Mouse (Mus musculus) cerebellum, adult 9-10 months (tissue): ENCODE measurements around the gene Coq5.

ENCODE experiments used
- DNase-seq: peaks from one replicate; pipeline ENCODE4 v3.0.0; 2022

Gene Coq5

DNA sequence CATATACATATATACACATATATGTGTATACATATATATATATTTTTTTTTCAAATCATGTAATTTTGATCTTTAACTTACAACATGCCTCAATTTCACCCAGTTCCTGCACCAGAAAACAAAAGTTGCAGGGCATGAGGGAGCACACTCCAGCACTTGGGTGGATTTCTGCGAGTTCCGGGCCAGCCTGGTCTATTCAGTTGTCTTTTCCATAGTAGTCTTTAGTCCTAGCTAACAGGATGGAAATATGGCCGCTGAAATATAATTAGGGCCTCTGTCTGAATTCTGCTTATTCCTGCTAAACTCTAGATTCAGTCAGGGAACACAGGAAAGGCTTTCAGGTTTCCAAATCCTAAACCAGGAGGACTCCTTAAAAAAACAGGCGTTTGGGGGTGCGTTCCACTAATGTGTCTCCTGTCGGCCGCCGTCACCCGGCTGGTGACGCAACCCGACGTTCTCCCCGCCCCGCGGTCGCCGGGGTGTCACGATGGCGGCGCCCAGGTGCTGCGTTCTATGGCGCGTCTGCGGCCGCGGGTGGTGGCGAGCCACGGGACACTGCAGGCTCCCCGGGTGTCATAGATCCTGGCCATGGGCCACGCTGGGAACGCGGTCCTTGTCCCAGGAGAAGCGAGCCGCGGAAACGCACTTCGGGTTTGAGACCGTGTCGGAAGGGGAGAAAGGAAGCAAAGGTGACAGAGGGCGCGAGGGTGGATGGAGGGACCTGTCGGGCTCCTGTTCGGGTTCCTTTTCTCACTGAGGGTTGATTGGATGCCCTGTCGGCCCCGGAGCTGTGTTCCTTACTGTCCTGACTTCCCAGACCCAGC, at the start of gene Coq5:
Gene Coq5, plus strand, starts transcription at position 441 of the 824 bp plus-strand sequence.
- DNase-seq, result peak; percentile 88

DNA sequence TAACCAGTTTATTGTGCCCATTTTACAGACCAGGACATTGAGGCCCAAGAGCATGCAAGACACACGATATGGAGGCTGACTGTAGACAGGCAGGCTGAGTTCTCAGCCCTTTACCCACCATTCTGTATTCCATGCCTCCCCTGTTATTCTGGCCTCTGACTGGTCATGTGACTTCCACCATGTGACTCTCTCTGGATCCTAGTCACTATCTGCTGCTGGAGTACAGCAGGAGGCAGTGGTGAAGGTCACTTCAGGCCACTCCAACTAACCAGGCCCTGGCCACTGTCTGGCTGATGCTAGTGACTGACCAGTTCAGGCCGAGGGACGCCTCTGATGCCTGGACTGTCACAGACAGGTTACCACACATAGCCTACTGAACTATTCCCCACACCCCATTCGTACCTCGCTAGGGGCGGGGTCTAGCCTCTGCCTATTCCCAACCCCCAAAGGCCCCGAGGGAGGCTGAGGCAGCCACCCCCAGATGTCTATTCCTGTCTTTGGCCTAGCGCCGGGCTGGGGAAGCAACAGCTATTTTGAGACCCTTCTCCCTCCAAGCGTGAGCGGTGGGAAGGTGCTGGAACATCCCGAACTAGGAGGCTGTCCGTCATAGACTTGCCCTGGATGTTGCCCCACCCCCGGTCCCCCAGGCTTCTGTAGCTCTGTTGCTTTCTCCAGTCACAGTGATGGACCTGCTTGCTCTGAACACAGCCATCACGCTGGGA, 48.5 kb upstream of the Coq5 start:
- DNase-seq, result no peak

DNA sequence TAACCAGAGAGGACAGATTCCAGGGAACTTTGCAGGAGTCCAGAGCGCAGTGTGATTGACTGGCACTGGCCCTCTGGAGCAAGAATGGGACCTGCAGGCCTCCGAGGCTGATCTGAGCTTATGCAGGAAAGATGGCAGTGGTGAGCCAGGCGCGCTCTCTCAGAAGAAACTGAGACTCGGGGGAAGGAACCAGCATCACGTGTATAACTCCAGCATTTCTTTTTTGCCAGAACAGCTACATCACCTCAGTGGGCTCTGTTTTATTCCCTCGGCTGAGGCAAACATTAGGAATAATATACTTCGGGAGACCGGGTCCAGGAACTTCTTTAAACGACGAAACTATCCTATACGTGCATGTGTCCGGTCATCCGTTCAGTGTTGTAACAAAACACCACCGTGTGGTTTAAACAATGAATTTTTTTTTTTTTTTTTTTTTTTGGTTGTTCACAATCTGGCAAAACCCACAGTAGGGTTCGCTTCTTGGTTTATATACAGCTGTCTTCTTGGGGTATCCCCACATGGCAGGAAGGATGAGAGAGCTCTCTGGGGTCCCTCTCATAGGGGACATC, 47.8 kb upstream of the Coq5 start:
- DNase-seq, result no peak

DNA sequence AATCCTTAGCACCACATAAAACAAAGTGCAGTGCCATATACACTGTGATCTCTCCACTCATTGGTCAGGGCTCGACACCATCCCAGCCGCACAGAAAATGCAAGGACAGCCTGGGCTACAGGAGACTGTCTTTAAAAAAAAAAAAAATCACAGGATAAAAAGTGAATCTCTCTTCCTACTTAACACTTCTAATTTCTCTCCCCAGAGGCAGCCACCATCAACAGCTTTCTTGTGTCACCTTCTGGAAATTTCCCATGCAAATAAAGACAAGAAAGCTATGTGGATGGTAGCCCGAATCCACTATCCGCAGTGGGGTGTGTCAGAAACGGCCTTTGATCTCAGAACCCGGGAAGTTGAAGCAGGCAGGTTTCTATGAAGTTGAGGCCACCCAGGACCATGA, 47.0 kb upstream of the Coq5 start:
- no peak for DNase-seq

DNA sequence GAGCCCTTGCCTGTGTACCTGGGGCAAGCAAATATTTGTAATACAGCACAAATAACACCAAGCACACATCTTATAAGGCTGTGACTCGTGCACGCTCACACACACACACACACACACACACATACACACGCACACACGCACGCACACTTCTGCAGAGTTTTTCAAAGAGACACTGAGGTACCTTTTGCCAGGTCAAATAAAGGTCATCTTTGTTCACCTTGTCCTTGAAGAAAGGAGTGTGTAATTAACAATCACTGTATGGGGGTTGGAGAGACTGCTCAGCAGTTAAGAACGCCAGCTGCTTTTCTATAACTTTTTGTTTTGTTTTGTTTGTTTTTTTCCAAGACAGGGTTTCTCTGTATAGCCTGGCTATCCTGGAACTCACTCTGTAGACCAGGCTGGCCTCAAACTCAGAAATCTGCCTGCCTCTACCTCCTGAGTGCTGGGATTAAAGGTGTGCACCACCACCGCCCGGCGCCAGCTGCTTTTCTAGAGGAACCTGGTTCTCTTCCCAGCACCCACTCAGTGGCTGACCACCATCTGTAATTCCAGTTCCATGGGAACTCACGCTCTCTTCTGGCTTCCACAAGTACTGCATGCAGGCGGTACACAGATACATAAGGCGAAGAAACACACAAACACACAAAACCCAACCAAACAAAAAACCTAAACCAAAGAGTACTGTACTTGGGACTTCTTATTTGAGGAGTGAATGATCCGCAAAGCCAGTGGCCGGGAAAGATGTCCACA, 46.3 kb upstream of the Coq5 start:
- no peak for DNase-seq

DNA sequence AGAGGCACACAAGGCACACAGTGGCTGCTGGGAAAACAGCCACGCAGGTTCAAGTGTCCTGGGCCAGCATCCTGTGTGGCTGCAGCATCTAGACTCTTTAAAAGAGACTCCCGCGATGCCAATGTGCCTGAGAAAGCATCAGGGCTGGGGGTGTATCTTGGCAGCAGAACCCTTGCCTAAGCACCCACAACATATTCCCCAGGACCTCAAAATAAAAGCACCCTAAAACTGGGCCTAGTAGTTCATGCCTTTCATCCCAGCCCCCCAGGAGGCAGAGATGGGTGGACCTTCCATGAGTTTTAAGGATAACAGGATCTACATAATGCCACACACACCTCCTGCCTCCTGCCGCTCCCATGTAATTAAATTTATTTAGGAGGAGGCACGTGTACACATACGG, 44.9 kb upstream of the Coq5 start:
- DNase-seq, result no peak

DNA sequence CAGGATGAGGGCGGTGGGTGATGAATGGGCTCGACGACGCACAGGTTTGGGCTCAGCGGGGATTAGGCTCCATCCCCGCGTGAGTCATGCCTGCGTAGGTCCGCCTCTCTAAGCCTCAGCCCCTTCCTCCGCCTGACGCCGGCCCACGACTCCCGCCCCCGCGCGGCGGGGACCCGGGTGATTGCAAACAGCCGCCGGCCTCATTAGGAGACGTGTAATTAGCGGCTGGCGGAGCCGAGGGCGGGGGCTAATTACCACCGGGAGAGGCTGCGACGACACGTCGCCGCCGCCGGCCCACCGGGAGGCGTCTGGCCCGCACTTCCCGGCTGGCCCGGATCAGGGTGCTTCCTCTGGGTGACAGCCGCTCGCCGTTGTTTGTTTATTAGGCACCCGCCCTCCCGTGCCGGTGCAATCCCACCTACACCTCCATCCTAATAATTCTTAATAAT, 44.1 kb upstream of the Coq5 start:
- no peak for DNase-seq

DNA sequence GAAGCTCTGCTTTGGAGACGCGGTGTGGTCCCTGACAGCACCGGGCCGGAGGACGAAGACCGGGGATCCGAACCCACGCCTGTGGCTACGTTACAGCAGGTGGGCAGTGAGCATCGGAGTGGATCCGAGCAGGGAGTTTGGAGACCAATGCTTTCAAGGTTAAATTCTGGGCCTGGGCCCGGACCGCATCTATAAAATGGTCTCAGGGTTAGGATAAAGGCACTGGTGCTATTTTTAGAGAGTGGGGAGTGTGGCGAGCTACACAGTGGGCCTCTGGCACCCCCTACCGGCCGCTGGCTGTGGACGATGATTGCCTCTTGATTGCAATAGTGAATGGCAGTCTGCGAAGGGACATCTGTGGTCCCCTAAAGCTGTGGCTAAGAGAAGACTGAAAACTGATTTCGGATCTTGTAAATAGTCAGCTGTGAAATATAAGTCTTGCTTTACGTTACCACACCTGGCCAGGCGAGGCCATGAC, 43.6 kb upstream of the Coq5 start, which contains the start of gene Pop5:
Gene Pop5, plus strand, starts transcription at position 51 of the 478 bp plus-strand sequence.
- DNase-seq, result peak; percentile 95

DNA sequence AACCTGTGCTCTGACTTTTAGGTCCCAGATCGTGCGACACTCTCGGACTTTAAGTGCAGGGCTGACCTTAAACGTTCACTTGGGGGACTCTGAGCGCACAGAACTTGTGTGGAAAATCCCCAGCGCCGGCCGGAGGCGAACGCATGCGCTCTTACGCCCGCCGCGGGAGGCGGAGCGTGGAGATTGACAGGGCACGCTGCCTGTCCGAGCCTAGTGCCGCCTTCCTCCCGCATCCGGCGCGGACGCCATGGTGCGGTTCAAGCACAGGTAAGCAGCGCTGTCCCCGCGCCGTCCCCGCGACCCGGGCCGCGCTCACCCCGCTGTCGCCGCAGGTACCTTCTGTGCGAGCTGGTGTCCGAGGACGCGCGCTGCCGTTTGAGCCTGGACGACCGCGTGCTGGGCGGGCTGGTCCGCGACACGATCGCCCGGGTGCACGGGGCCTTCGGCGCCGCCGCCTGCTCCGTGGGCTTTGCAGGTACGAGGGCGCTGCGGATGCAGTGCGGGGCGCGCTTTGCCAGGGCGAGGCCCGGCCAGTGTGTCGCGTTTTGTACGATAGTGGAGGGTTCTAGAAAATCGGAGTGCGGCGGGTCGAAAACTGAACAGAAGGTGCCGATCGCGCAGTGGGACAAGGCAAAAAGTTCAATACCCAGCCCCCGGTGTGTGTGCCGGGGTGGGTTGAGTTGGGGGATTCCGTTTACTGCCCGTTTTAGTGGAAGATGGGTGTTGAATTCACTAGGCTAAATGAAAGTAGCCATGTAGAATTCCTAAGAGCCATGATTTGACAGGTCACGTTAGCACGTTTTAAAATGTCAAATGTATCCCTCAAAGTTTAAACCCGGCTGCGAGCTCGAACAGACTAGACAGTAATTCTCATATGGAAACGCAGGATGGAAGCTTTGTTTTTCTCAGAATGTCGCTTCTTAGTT, 41.4 kb upstream of the Coq5 start:
- peak; percentile 94 for DNase-seq

DNA sequence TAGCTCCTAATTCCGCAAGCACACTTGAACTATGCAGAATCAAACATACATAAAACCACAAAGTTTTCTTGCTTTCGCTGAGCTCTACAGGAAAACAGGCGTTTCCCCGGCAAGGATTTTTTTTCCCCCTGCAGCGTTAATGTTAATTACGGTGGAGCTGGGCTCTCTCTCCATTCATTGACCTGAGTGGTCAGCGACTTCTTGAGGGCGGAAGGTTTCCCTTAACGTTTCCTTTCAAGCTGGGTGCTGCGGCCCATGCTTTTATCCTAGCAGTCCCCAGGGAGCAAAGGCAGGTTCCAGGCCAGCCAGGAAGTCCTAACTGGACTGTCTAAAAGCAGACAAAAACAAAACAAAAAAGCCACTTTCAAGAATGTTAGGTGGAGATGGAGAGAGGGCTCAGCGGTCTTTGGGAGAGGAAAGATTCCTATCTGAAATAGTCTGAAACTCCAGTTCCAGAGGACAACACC, 40.7 kb upstream of the Coq5 start:
- no peak for DNase-seq

DNA sequence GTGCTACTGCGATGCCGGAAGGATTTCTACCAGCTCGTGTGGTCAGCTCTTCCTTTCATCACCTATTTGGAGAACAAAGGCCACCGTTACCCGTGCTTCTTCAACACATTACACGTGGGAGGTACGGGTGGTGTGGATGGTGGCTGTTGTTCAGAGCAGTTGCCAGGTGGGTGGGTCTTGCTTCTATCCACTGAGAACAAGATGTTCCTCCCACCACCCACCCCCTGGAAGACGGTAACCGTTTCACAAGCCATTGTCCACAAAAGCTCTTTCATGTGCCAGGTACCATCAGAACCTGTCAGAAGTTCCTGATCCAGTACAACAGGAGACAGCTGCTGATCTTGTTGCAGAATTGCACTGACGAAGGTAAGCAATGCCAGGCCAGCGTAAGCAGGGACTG, 39.3 kb upstream of the Coq5 start:
- DNase-seq, result no peak

DNA sequence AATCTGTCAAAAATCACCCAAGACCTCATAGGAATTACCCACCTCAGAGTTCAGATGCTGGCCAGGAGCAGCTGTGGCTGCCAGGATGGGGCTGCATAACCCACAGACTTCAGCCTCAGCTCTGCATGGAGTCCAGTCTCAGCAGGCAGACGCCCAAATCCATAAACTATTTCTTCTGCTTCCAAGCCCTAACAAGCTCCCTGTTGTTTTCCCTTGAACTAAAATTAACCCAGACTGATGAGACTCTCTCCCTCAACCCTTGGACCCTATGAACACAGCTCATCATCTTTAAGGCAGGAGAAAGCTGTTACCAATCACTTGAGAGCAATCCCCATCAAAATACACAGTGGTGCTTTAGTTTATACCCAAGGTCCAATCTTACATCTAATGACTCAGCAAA, 24.0 kb upstream of the Coq5 start:
- DNase-seq, result no peak

DNA sequence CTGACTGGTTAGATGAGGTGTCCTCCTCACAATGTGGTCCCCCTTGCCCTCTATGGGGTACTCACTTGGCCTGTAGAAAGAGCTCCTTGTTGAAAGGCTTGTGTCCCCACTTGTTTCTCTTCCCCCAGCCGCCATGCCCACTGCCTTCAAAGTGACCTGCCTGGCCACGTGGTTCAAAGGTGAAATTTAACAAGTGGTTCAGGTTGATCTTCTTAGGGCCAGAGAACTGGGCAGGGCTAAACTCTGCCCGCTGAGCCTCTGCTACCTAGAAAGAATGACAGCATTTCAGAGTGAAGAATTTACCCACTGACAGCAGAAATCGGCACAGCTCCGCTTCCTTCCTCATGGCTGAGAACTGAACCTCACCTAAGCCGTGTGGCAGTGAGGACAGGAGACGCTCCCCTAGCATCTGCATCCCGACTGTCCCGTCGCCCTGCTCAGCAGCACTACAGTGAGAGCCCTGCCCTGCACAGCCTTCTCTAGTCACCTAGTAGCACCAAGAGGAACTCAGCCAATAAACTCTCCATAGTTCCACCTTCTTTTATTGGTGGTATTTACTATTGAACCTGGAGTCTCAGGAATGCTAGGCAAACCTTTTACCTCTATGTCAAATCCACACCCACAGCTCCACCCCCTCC, 22.4 kb upstream of the Coq5 start:
- DNase-seq, result no peak

DNA sequence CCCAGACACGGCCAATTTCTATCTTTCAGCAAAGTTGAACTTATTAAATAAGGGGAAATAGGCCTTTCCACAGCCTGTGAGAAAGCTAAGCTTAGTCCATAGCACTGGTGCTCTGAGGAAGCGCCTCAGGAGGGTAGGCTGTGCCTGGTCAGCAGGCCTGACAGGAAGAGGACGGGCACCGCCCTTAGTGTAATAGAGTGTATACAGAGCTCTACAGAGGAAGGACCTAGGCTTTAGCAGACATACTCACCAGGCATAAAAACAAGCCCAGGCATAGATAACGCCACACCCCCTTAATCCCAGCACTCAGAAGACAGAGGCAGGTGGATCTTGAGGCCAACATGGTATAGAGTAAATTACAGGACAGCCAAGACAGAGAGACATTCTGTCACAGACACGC, 19.1 kb upstream of the Coq5 start:
- DNase-seq, result no peak

DNA sequence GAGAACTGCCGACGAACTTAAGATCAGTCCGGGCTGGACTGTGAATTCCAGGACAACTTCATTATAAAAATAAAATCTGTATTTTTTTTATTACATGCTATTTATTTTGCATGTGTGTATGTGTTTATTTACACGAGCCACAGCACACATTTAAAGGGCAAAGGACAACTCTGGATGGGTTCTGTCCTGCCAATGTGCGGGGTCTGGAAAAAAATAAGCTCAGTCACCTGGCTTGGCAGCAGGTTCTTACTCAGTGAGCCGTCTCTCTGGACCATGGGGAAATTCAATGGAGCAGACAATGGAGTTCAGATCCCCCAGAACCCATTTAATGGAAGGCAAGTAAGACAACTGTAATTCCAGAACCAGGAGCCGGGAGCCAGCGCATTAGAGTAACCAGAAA, 18.3 kb upstream of the Coq5 start:
- no peak for DNase-seq

DNA sequence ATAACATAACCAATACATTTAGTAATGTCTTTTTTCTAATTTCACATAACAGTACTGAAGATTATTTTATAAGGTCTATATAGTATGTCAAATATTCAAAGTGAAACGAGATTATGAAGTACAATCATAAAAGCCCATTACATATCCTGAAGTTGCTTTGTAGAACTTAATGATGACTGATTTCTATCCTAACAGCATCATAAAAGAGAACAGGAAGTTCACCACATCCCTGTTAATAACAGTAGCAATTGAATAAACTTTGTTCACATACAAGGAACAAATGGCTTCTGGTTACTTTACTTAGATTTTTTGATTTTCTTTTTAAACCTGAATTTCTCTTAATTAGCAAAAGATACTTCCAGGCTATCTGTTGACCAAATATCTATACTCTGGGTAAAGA, 17.6 kb upstream of the Coq5 start:
- DNase-seq, result no peak

DNA sequence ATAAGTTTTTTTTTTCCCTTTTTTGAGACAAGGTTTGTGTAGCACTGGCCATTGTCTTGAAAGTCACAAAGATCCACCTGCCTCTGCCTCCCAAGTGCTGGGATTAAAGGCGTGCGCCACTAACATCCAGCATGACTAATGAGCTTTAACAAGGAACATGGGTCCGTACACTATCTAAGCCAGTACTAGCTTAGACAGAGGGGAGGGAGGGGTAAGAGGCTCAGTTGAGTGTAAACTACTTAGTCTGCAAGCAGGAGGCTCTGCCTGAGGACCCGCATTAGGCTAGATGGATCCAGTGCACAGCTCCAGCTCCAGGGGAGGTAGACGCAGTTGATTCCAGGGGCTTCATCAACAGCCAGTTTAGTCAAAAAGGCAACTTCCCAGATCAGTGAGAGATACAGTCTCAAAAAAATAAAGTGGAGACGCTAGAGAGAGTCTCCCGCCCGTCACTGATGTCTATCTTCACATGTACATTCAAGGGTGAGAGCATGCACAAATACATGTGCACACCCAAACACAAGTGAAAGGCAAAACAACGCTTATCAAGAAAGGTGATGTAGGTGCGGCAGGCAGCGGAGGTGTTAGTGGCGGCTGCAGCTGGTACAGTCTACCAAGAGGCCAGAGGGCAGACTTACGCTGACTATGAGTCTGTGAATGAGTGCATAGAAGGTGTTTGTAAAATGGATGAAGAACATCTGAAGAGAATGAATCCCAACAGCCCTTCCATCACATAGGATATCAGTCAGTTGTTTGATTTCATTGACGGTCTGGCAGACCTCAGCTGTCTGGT, 16.8 kb upstream of the Coq5 start:
- DNase-seq, result no peak

DNA sequence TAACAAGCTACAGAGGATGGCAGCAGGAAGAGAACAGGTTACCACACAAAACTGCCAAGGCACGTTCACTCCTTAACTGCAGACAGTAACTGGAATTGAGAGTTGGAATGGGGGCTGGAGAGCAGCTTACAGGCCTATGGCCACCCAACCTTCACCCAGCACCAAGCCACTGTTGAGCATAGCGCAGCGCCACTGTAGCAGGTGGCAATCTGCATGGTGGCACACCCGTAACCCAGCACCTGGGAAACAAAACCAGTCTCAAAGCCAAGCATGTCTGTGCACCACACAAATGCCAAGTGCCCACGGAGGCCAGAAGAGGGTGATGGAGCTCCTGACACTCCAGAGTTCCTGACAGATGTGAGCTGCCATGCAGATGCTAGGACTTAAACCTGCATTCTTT, 13.1 kb upstream of the Coq5 start:
- no peak for DNase-seq

DNA sequence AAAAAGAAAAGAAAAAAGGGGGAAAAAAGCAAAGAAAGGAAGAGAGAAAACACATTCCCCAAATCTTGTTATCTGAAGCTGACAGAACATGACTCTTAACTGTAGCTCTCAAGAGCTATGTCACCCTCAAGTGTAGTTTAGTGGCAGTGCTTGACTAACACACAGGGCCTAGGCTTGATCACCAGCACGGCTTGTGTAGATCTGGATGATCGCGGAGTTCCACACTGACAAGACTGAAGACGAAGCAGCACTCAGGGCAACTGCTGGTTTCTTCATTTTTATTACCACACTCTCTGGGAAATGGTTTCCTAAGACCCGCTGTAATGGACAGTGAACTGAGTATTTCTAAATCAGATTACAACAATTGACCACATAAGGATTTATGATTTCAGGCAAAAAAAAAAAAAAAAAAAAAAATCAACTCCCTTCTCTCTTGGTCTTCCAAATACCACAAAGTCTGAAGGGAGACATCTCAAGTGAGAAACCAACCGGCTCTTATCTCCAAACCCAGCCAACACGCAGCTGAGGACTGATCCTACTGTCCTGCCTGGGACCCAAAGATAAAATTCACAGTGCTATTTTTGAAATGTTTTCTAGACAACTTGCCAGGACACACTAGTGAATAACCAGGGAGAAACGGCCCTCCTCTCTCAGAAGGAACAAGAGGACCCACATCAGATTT, 12.5 kb upstream of the Coq5 start:
- no peak for DNase-seq
